Mouse (Mus musculus): ENCODE results near the gene Ehd2.

GRCm38 (mm10) chr7:15967312-15967711 is at the start of gene Ehd2:
- TF ChIP-seq POLR2A (IDR thresholded peaks at IDR 0.05; ENCODE audit: borderline replicate concordance, extremely low read depth, insufficient read depth, insufficient read length, poor library complexity, severe bottlenecking) (no peak), CTCF (IDR thresholded peaks at IDR 0.05; ENCODE audit: borderline replicate concordance, extremely low read depth, insufficient read depth, insufficient read length) (peak; percentile 87)
